9 mouse cellular contexts compared by ENCODE assay signal in the genomic region with DNA sequence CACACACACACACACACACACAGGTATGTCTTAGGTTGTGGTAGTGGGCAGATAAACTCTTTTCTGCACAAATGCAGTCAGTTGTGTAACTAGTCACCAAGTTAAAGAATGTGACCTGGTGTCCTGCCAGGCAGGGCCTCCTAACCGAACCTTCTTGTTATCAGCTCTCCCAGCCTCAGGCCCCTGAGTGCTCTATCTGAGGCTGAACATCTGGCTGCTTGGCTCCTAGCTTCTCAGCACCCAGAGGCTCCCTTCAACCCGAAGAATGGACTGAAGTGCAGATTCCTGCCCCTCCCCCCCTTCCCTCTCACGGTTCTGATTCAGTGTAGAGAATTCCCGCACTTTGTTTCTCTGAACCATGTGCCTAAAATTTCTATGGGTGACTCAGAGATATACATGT. TPM values are rescaled to one million over a fixed set of nuclear protein-coding genes. Genes with fewer than 3 reads are reported as not detected.
DNase-seq lines count a peak whose midpoint lies in the region; ATAC-seq and TF ChIP-seq lines count a peak whose summit lies in the region.
"Had no signal": no experiment of that assay in that cellular context is flagged by ENCODE, and none has a peak within 500 bp of the region (broad histone marks: within the 10 kb centered on the region; RNA-seq: fewer than 3 reads in every experiment).

No protein-coding gene starts in this region.

- H3K9me3 ChIP-seq in neural tube, embryonic 13.5 days, result no peaks in the 10 kb centered on the region
- no peaks in the 10 kb centered on the region for H3K9me3 ChIP-seq in neural tube, embryonic 15.5 days (replicated peaks)
- no peaks in the 10 kb centered on the region for H3K9me3 ChIP-seq in stomach, embryonic 14.5 days (ENCODE audit: control insufficient read depth, low read depth, low read length)
- no peaks in the 10 kb centered on the region for H3K9me3 ChIP-seq in forebrain, embryonic 11.5 days (ENCODE audit: control insufficient read depth, low read length)
- H3K9me3 ChIP-seq in midbrain, embryonic 10.5 days (replicated peaks), result no peaks in the 10 kb centered on the region
- H3K9me3 ChIP-seq: hindbrain, embryonic 15.5 days had no signal

- TF ChIP-seq EP300 in heart, adult 2 months (IDR thresholded peaks at IDR 0.05; ENCODE audit: insufficient read depth, low read depth, low read length), result 0 out of 2 replicates have a peak, but pooled peaks have one; percentile 9

- peak; percentile 33 to 42 for DNase-seq in heart, adult 2 months
- peak; percentile 49 for DNase-seq in kidney, postnatal 10 days
- DNase-seq in forebrain, embryonic 11.5 days (ENCODE audit: low spot score), result no peak
- DNase-seq in gastrocnemius, adult 2 months, result no peak
- DNase-seq in midbrain, embryonic 10.5 days (ENCODE audit: low spot score), result no peak

- H3K36me3 ChIP-seq in neural tube, embryonic 13.5 days, result no peaks in the 10 kb centered on the region
- H3K36me3 ChIP-seq in neural tube, embryonic 15.5 days, result no peaks in the 10 kb centered on the region
- H3K36me3 ChIP-seq in heart, adult 2 months (ENCODE audit: control insufficient read depth, insufficient read depth, low read length), result peaks cover 7% of the 10 kb centered on the region
- no peaks in the 10 kb centered on the region for H3K36me3 ChIP-seq in stomach, embryonic 14.5 days (ENCODE audit: control insufficient read depth, insufficient read depth, low read length)
- H3K36me3 ChIP-seq in forebrain, embryonic 11.5 days (ENCODE audit: control insufficient read depth, insufficient read depth, low read length), result no peaks in the 10 kb centered on the region
- H3K36me3 ChIP-seq in midbrain, embryonic 10.5 days, result no peaks in the 10 kb centered on the region
- H3K36me3 ChIP-seq: hindbrain, embryonic 15.5 days had no signal

- H3K4me3 ChIP-seq in neural tube, embryonic 13.5 days, result no peak overlapping the region
- H3K4me3 ChIP-seq in neural tube, embryonic 15.5 days (replicated peaks), result no peak overlapping the region
- H3K4me3 ChIP-seq in heart, adult 2 months, result no peak overlapping the region
- no peak overlapping the region for H3K4me3 ChIP-seq in stomach, embryonic 14.5 days (ENCODE audit: low read depth, low read length)
- no peak overlapping the region for H3K4me3 ChIP-seq in forebrain, embryonic 11.5 days (ENCODE audit: low read depth, low read length)
- H3K4me3 ChIP-seq in gastrocnemius, adult 2 months, result no peak overlapping the region
- no peak overlapping the region for H3K4me3 ChIP-seq in midbrain, embryonic 10.5 days
- H3K4me3 ChIP-seq: hindbrain, embryonic 15.5 days had no signal

- WGBS in neural tube, embryonic 13.5 days, result 21% methylated on average over 4 of the region's 4 CpGs
- WGBS in neural tube, embryonic 15.5 days, result 23% methylated on average over 4 of the region's 4 CpGs
- WGBS in heart, adult 2 months, result 19% methylated on average over 4 of the region's 4 CpGs
- WGBS in stomach, embryonic 14.5 days, result 14% methylated on average over 4 of the region's 4 CpGs
- WGBS in forebrain, embryonic 11.5 days, result 17% methylated on average over 4 of the region's 4 CpGs
- WGBS in midbrain, embryonic 10.5 days, result 27% methylated on average over 4 of the region's 4 CpGs

- ATAC-seq in neural tube, embryonic 13.5 days (ENCODE audit: low read depth), result no peak
- no peak for ATAC-seq in neural tube, embryonic 15.5 days (ENCODE audit: low FRiP score)
- no peak for ATAC-seq in stomach, embryonic 14.5 days (ENCODE audit: insufficient number of reproducible peaks, insufficient read depth, low FRiP score, low read depth)
- no peak for ATAC-seq in forebrain, embryonic 11.5 days (replicated peaks; ENCODE audit: low FRiP score)

- H3K27me3 ChIP-seq in neural tube, embryonic 13.5 days, result no peaks in the 10 kb centered on the region
- no peaks in the 10 kb centered on the region for H3K27me3 ChIP-seq in neural tube, embryonic 15.5 days (replicated peaks)
- H3K27me3 ChIP-seq in heart, adult 2 months (ENCODE audit: control insufficient read depth, insufficient read depth, low read length), result no peaks in the 10 kb centered on the region
- H3K27me3 ChIP-seq in stomach, embryonic 14.5 days (ENCODE audit: control insufficient read depth, insufficient read depth, low read length), result no peaks in the 10 kb centered on the region
- no peaks in the 10 kb centered on the region for H3K27me3 ChIP-seq in forebrain, embryonic 11.5 days (ENCODE audit: control insufficient read depth, insufficient read depth, low read length)
- H3K27me3 ChIP-seq in midbrain, embryonic 10.5 days (ENCODE audit: low read depth, poor library complexity, severe bottlenecking), result no peaks in the 10 kb centered on the region
- H3K27me3 ChIP-seq: hindbrain, embryonic 15.5 days had no signal

- no peak for TF ChIP-seq CTCF in heart, adult 2 months (IDR thresholded peaks at IDR 0.05)
- TF ChIP-seq CTCF in gastrocnemius, adult 2 months (IDR thresholded peaks at IDR 0.05), result no peak

- H3K9ac ChIP-seq in neural tube, embryonic 13.5 days, result 0 out of 2 replicates have a peak overlapping the region, but pooled peaks have one; percentile 6
- H3K9ac ChIP-seq in neural tube, embryonic 15.5 days (replicated peaks), result no peak overlapping the region
- no peak overlapping the region for H3K9ac ChIP-seq in heart, adult 2 months (ENCODE audit: low read depth, low read length)
- no peak overlapping the region for H3K9ac ChIP-seq in stomach, embryonic 14.5 days (replicated peaks; ENCODE audit: low read depth, low read length)
- no peak overlapping the region for H3K9ac ChIP-seq in forebrain, embryonic 11.5 days (ENCODE audit: low read length)
- H3K9ac ChIP-seq: hindbrain, embryonic 15.5 days had no signal

- intact Hi-C loops in heart, adult 2 months (cut with DNase I), result no loop called here
- intact Hi-C loops in gastrocnemius, adult 2 months (cut with DNase I), result no loop called here

- peaks cover 10% of the 10 kb centered on the region for H3K79me2 ChIP-seq in heart, adult 2 months (replicated peaks; ENCODE audit: control insufficient read depth, insufficient read depth, low read length)

- TF ChIP-seq POLR2A in heart, adult 2 months (IDR thresholded peaks at IDR 0.05; ENCODE audit: insufficient read depth, low read depth, low read length), result no peak

- H3K4me2 ChIP-seq in neural tube, embryonic 13.5 days, result no peak overlapping the region
- H3K4me2 ChIP-seq in neural tube, embryonic 15.5 days, result no peak overlapping the region
- H3K4me2 ChIP-seq in stomach, embryonic 14.5 days (replicated peaks; ENCODE audit: low read depth, low read length), result no peak overlapping the region
- no peak overlapping the region for H3K4me2 ChIP-seq in forebrain, embryonic 11.5 days (ENCODE audit: low read depth, low read length, severe bottlenecking)
- H3K4me2 ChIP-seq: hindbrain, embryonic 15.5 days had no signal

- H3K4me1 ChIP-seq in neural tube, embryonic 13.5 days (replicated peaks), result peaks cover 47% of the 10 kb centered on the region
- peaks cover 48% of the 10 kb centered on the region for H3K4me1 ChIP-seq in neural tube, embryonic 15.5 days
- H3K4me1 ChIP-seq in heart, adult 2 months (ENCODE audit: control insufficient read depth, insufficient read depth, low read length), result peaks cover 5% of the 10 kb centered on the region
- H3K4me1 ChIP-seq in stomach, embryonic 14.5 days (ENCODE audit: control insufficient read depth, insufficient read depth, low read length), result peaks cover 42% of the 10 kb centered on the region
- peaks cover 4% of the 10 kb centered on the region; the same call in 1 of the 2 replicates for H3K4me1 ChIP-seq in forebrain, embryonic 11.5 days (replicated peaks; ENCODE audit: control insufficient read depth, insufficient read depth, low read length)
- peaks cover 64% of the 10 kb centered on the region for H3K4me1 ChIP-seq in midbrain, embryonic 10.5 days

- no peak overlapping the region for H3K27ac ChIP-seq in neural tube, embryonic 13.5 days (replicated peaks)
- H3K27ac ChIP-seq in neural tube, embryonic 15.5 days (replicated peaks), result no peak overlapping the region
- no peak overlapping the region for H3K27ac ChIP-seq in heart, adult 2 months
- H3K27ac ChIP-seq in stomach, embryonic 14.5 days (ENCODE audit: low read length), result 0 out of 2 replicates have a peak overlapping the region, but pooled peaks have one; percentile 36
- H3K27ac ChIP-seq in forebrain, embryonic 11.5 days (ENCODE audit: low read depth, low read length), result no peak overlapping the region
- no peak overlapping the region for H3K27ac ChIP-seq in gastrocnemius, adult 2 months
- H3K27ac ChIP-seq in midbrain, embryonic 10.5 days (replicated peaks), result no peak overlapping the region; the same call in 1 of the 2 replicates
- H3K27ac ChIP-seq: hindbrain, embryonic 15.5 days had no signal

RNA-seq across cellular contexts. Expression of a gene that starts 3.6 kb away (rescaled TPM):
- 28.4 and 34.4 TPM in 2 replicates for polyA plus RNA-seq in neural tube, embryonic 13.5 days (2015; fragmentation: Nextera tagmentation; extraction: Ambion mirVana)
- 26.9 and 29.6 TPM in 2 replicates for polyA plus RNA-seq in neural tube, embryonic 15.5 days (2015; fragmentation: Nextera tagmentation; extraction: Ambion mirVana)
- total RNA-seq in heart, adult 2 months (2021), result 10 to 100 TPM; 61.4 to 74.8 TPM
- polyA plus RNA-seq in heart, adult 2 months (2012; rRNA removed), result 20.9 and 47.6 TPM in 2 replicates
- polyA plus RNA-seq in stomach, embryonic 14.5 days (2014; fragmentation: Nextera tagmentation; extraction: Ambion mirVana), result 31.8 and 32.1 TPM in 2 replicates
- 37.1 and 38.2 TPM in 2 replicates for polyA plus RNA-seq in forebrain, embryonic 11.5 days (2014; fragmentation: Nextera tagmentation; extraction: Ambion mirVana)
- 10 to 100 TPM; 32.2 to 42.6 TPM for total RNA-seq in gastrocnemius, adult 2 months (2021)
- 31.8 and 36.1 TPM in 2 replicates for polyA plus RNA-seq in midbrain, embryonic 10.5 days (2016; fragmentation: Nextera tagmentation; extraction: Ambion mirVana)

Comparison
In these comparisons a context has a peak if more than half of its experiments do, and no peak if none do; other contexts are left out.
1. DNase-seq: peak in heart, adult 2 months (2 of 2) and kidney, postnatal 10 days (single experiment); none in forebrain, embryonic 11.5 days (single experiment), gastrocnemius, adult 2 months (single experiment) and midbrain, embryonic 10.5 days (single experiment).